Mouse (Mus musculus) megakaryocyte, embryonic 14.5 days (primary cell): Measurements from ENCODE around the gene Vmn1r85.

Experiments
- FLI1 ChIP-seq: IDR thresholded peaks from 2 replicates; pipeline ENCODE4 v1.6.1; 2012; ENCODE audit warnings: low read length, inconsistent platforms, mixed read lengths
- GATA1 ChIP-seq: IDR thresholded peaks from 3 replicates; pipeline ENCODE4 v1.6.1; 2012; ENCODE audit warnings: mixed read lengths, low read length, inconsistent platforms, borderline replicate concordance

GRCm38 (mm10) chr7:13059536-13059935 is 35.4 kb downstream of the Vmn1r85 start:
- TF ChIP-seq FLI1 (no peak), GATA1 (no peak)
